Mouse (Mus musculus): Measurements from ENCODE around the gene Otud7a.

- no peak for TF ChIP-seq CTCF (IDR thresholded peaks at IDR 0.05; ENCODE audit: low read depth)
- TF ChIP-seq EP300 (IDR thresholded peaks at IDR 0.05; ENCODE audit: low read depth) = no peak
These were observed 351.6 kb downstream of the Otud7a start for GRCm38 (mm10) chr7:63796001-63796632.
